Mouse (Mus musculus): ENCODE data around the gene Mitf.
A peak's percentile ranks its signal among the peaks of the same experiment; 100 is the strongest.

Gene Mitf

GRCm38 (mm10) chr6:98046295-98047108, 239.7 kb downstream of the Mitf start:
- DNase-seq (ENCODE audit: low spot score): no peak

GRCm38 (mm10) chr6:98047741-98048140, 240.9 kb downstream of the Mitf start:
- peak; percentile 25 for DNase-seq (ENCODE audit: low spot score)

GRCm38 (mm10) chr6:98048671-98049438, 242.0 kb downstream of the Mitf start:
- peak; percentile 75 for DNase-seq (ENCODE audit: low spot score)

DNA sequence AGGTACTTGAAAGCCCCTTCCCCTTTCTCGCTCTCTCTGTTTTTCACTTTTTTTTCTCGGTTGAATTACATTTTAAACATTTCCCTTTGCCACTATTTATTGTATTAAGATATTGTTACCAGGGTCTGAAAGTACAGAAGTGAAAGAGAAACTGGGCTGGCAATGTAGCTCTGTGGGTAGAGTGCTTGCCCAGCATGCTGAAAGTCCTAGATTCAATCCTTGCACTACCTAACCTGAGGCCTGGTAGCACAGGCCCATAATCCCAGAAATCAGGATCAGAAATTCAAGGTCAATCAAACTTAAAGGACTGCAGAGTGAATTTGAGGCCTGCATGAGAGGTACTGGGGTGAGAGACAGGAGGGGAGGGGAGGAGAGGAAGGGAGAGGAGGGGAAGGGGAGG, 242.7 kb downstream of the Mitf start:
- no peak for DNase-seq (ENCODE audit: low spot score)

GRCm38 (mm10) chr6:98061878-98062277, 255.0 kb downstream of the Mitf start:
- DNase-seq (ENCODE audit: low spot score): no peak

GRCm38 (mm10) chr6:98064926-98065325, 258.1 kb downstream of the Mitf start:
- DNase-seq (ENCODE audit: low spot score): peak; percentile 39

GRCm38 (mm10) chr6:98066420-98066819, 259.6 kb downstream of the Mitf start:
- DNase-seq (ENCODE audit: low spot score): no peak
